Mouse (Mus musculus) lung, embryonic 16.5 days (tissue): Measurements from ENCODE around the gene Leprot. TPM values are rescaled to one million over a fixed set of nuclear protein-coding genes. Genes with fewer than 3 reads are reported as not detected.
A peak's percentile ranks its signal among the peaks of the same experiment; 100 is the strongest.

Experiments
- ATAC-seq: fragments of 200-750 bp; cut with Nextera tagmentation; 2 replicates; pipeline ENCODE4 v1.8.0; 2017; ENCODE audit warnings: low read depth, mild to moderate bottlenecking, moderate library complexity
- H3K27ac ChIP-seq: fragments of 300-500 bp; sonication (generic); 2 replicates; pipeline ENCODE4 v1.5.1; 2014; ENCODE audit warnings: mild to moderate bottlenecking, control low read depth, low read length
- H3K27me3 ChIP-seq: fragments of 300-500 bp; sonication (generic); 2 replicates; pipeline ENCODE4 v1.6.1; 2014; ENCODE audit warnings: low read depth, low read length, mixed read lengths; ENCODE audit not compliant: control insufficient read depth, insufficient read depth
- H3K36me3 ChIP-seq: fragments of 300-500 bp; sonication (generic); 2 replicates; pipeline ENCODE4 v1.6.1; 2014; ENCODE audit warnings: low read length; ENCODE audit not compliant: control insufficient read depth, insufficient read depth
- H3K4me1 ChIP-seq: fragments of 300-500 bp; sonication (generic); replicated peaks from 2 replicates; pipeline ENCODE4 v1.6.1; 2014; ENCODE audit warnings: low read length, mixed read lengths; ENCODE audit not compliant: control insufficient read depth, insufficient read depth
- H3K4me2 ChIP-seq: fragments of 300-500 bp; sonication (generic); 2 replicates; pipeline ENCODE4 v1.6.1; 2014; ENCODE audit warnings: low read depth, low read length, control low read depth
- H3K4me3 ChIP-seq: fragments of 300-500 bp; sonication (generic); 2 replicates; pipeline ENCODE4 v1.5.1; 2014; ENCODE audit warnings: mild to moderate bottlenecking, low read length, control low read depth
- H3K9ac ChIP-seq: fragments of 300-500 bp; sonication (generic); 2 replicates; pipeline ENCODE4 v1.6.1; 2014; ENCODE audit warnings: low read length, control low read depth
- H3K9me3 ChIP-seq: fragments of 300-500 bp; sonication (generic); 2 replicates; pipeline ENCODE4 v1.6.1; 2016; ENCODE audit warnings: low read length; ENCODE audit not compliant: control insufficient read depth
- WGBS: fragments of 180-500 bp; shearing (Covaris S2); extraction: QIAGEN DNeasy Blood & Tissue Kit; methylation state at CpG from one replicate; pipeline ENCODE4 v1.1.7; 2014; 5-methylcytosine and 5-hydroxymethylcytosine counted together
- polyA plus RNA-seq: library from polyadenylated mRNA; unstranded; fragments of >200 nt; fragmentation: Nextera tagmentation; extraction: Ambion mirVana; gene quantifications from 2 replicates; pipeline ENCODE4 v1.2.1, GENCODE M21; 2015

The Leprot gene
- polyA plus RNA-seq, 1 experiment from 2014 or later: 96.7 TPM

- Histone ChIP-seq H3K4me1 (peaks cover 8% of the 10 kb centered on the region), H3K9me3 (no peaks in the 10 kb centered on the region), H3K36me3 (no peaks in the 10 kb centered on the region), H3K27ac (no peak overlapping the region; the same call in 1 of the 2 replicates), H3K4me3 (no peak overlapping the region), H3K27me3 (no peaks in the 10 kb centered on the region), H3K9ac (no peak overlapping the region), H3K4me2 (no peak overlapping the region)
- 38% methylated on average over 1 of the region's 1 CpGs for WGBS
- peak; percentile 59; the same call in 1 of the 2 replicates for ATAC-seq
Measured at GRCm38 (mm10) chr4:101699423-101699822, 51.9 kb downstream of the Leprot start.

- Histone ChIP-seq H3K9ac (no peak overlapping the region), H3K4me2 (no peak overlapping the region), H3K9me3 (no peaks in the 10 kb centered on the region), H3K36me3 (no peaks in the 10 kb centered on the region), H3K27ac (no peak overlapping the region), H3K4me1 (peaks cover 8% of the 10 kb centered on the region), H3K4me3 (no peak overlapping the region), H3K27me3 (no peaks in the 10 kb centered on the region)
- peak; percentile 86 for ATAC-seq
- WGBS: 57% methylated on average over 14 of the region's 14 CpGs
Measured at GRCm38 (mm10) chr4:101700892-101701640, 53.5 kb downstream of the Leprot start.

GRCm38 (mm10) chr4:101705325-101705724 lies 57.8 kb downstream of the Leprot start:
- Histone ChIP-seq H3K9ac (no peak overlapping the region), H3K27ac (no peak overlapping the region)
- no peak for ATAC-seq

GRCm38 (mm10) chr4:101707234-101707633 lies 59.7 kb downstream of the Leprot start:
- peaks cover 5% of the 10 kb centered on the region for H3K4me1 ChIP-seq
- WGBS: 25% methylated on average over 2 of the region's 2 CpGs
- no peak overlapping the region for H3K4me2 ChIP-seq
- no peak overlapping the region for H3K27ac ChIP-seq
- no peaks in the 10 kb centered on the region for H3K9me3 ChIP-seq
- H3K36me3 ChIP-seq: no peaks in the 10 kb centered on the region
- no peak for ATAC-seq
- H3K4me3 ChIP-seq: no peak overlapping the region
- H3K27me3 ChIP-seq: no peaks in the 10 kb centered on the region
- H3K9ac ChIP-seq: no peak overlapping the region

More at GRCm38 (mm10) chr4:101705325-101705724, 57.8 kb downstream of the Leprot start:
- Histone ChIP-seq H3K4me1 (peaks cover 10% of the 10 kb centered on the region), H3K4me3 (no peak overlapping the region), H3K36me3 (no peaks in the 10 kb centered on the region), H3K27me3 (no peaks in the 10 kb centered on the region), H3K4me2 (no peak overlapping the region), H3K9me3 (no peaks in the 10 kb centered on the region)
- 79% methylated on average over 9 of the region's 9 CpGs for WGBS

- Histone ChIP-seq H3K27me3 (no peaks in the 10 kb centered on the region), H3K27ac (no peak overlapping the region), H3K4me2 (no peak overlapping the region), H3K9me3 (no peaks in the 10 kb centered on the region), H3K4me1 (peaks cover 5% of the 10 kb centered on the region), H3K4me3 (no peak overlapping the region), H3K9ac (no peak overlapping the region), H3K36me3 (no peaks in the 10 kb centered on the region)
- WGBS: 37% methylated on average over 3 of the region's 3 CpGs
- peak; percentile 49; the same call in 1 of the 2 replicates for ATAC-seq
Measured at GRCm38 (mm10) chr4:101707953-101708352, 60.4 kb downstream of the Leprot start.

Other genes with a start within 250 kb of the Leprot start
- gene Ak4, start 228.4 kb upstream of the Leprot start, polyA plus RNA-seq: 21.1 and 21.3 TPM in 2 replicates
- 0.78 and 1.1 TPM in 2 replicates for gene Dnajc6, start 151.1 kb upstream of the Leprot start, polyA plus RNA-seq
- gene Lepr, start 69.7 kb downstream of the Leprot start, polyA plus RNA-seq: 6.6 and 8.5 TPM in 2 replicates
- gene B020004J07Rik, start 196.3 kb downstream of the Leprot start, polyA plus RNA-seq: not detected in 2 replicates
- 0.23 TPM in 1 of 2 replicates, not detected in the other for gene C130073F10Rik, start 246.1 kb downstream of the Leprot start, polyA plus RNA-seq